Mouse (Mus musculus) hindbrain, embryonic 12.5 days (tissue): Measurements from ENCODE around the gene Tmem206. TPM values are rescaled to one million over a fixed set of nuclear protein-coding genes. Genes with fewer than 3 reads are reported as not detected.

Source experiments
- ATAC-seq: fragments of 200-750 bp; cut with Nextera tagmentation; 2 replicates; pipeline ENCODE4 v1.8.0; 2017; ENCODE audit warnings: moderate TSS enrichment; ENCODE audit not compliant: low FRiP score
- H3K27ac ChIP-seq: fragments of 300-500 bp; sonication (generic); 2 replicates; pipeline ENCODE4 v1.5.1; 2016; ENCODE audit warnings: mild to moderate bottlenecking
- H3K27me3 ChIP-seq: fragments of 300-500 bp; sonication (generic); 2 replicates; pipeline ENCODE4 v1.6.1; 2016; ENCODE audit warnings: mild to moderate bottlenecking
- H3K36me3 ChIP-seq: fragments of 300-500 bp; sonication (generic); 2 replicates; pipeline ENCODE4 v1.6.1; 2016; ENCODE audit warnings: mild to moderate bottlenecking
- H3K4me1 ChIP-seq: fragments of 300-500 bp; sonication (generic); 2 replicates; pipeline ENCODE4 v1.6.1; 2016
- H3K4me2 ChIP-seq: fragments of 300-500 bp; sonication (generic); replicated peaks from 2 replicates; pipeline ENCODE4 v1.6.1; 2016; ENCODE audit warnings: mild to moderate bottlenecking
- H3K4me3 ChIP-seq: fragments of 300-500 bp; sonication (generic); 2 replicates; pipeline ENCODE4 v1.5.1; 2016; ENCODE audit warnings: mild to moderate bottlenecking
- H3K9ac ChIP-seq: fragments of 300-500 bp; sonication (generic); 2 replicates; pipeline ENCODE4 v1.6.1; 2016; ENCODE audit warnings: mild to moderate bottlenecking, moderate library complexity
- H3K9me3 ChIP-seq: fragments of 300-500 bp; sonication (generic); replicated peaks from 2 replicates; pipeline ENCODE4 v1.6.1; 2016; ENCODE audit warnings: mild to moderate bottlenecking
- WGBS: fragments of 180-500 bp; shearing (Covaris S2); methylation state at CpG from one replicate; pipeline ENCODE4 v1.1.7; 2016; 5-methylcytosine and 5-hydroxymethylcytosine counted together
- polyA plus RNA-seq: library from polyadenylated mRNA; unstranded; fragments of >200 nt; fragmentation: Nextera tagmentation; extraction: Ambion mirVana; gene quantifications from 2 replicates; pipeline ENCODE4 v1.2.1, GENCODE M21; 2016

The Tmem206 gene
- polyA plus RNA-seq, 1 experiment from 2014 or later, result 35.1 TPM

- H3K4me1 ChIP-seq, result no peaks in the 10 kb centered on the region
- H3K4me2 ChIP-seq, result no peak overlapping the region
- 95% methylated on average over 4 of the region's 4 CpGs for WGBS
These were observed 42.5 kb downstream of the Tmem206 start for GRCm38 (mm10) chr1:191368193-191368592.

GRCm38 (mm10) chr1:191369140-191369539, 43.4 kb downstream of the Tmem206 start:
- Histone ChIP-seq H3K36me3 (peaks cover 3% of the 10 kb centered on the region; the same call in 1 of the 2 replicates), H3K4me3 (no peak overlapping the region), H3K27me3 (no peaks in the 10 kb centered on the region), H3K4me1 (no peaks in the 10 kb centered on the region), H3K9ac (no peak overlapping the region), H3K27ac (no peak overlapping the region), H3K9me3 (no peaks in the 10 kb centered on the region), H3K4me2 (no peak overlapping the region)
- no peak for ATAC-seq

More at GRCm38 (mm10) chr1:191368193-191368592, 42.5 kb downstream of the Tmem206 start:
- ATAC-seq, result no peak
- H3K4me3 ChIP-seq, result no peak overlapping the region
- H3K27me3 ChIP-seq, result no peaks in the 10 kb centered on the region
- peaks cover 3% of the 10 kb centered on the region; the same call in 1 of the 2 replicates for H3K36me3 ChIP-seq
- H3K9me3 ChIP-seq, result no peaks in the 10 kb centered on the region
- no peak overlapping the region for H3K27ac ChIP-seq
- no peak overlapping the region for H3K9ac ChIP-seq

- no peak overlapping the region for H3K9ac ChIP-seq
- no peak overlapping the region for H3K4me2 ChIP-seq
- H3K4me1 ChIP-seq, result no peaks in the 10 kb centered on the region
- ATAC-seq, result no peak
- H3K4me3 ChIP-seq, result no peak overlapping the region
- no peaks in the 10 kb centered on the region for H3K9me3 ChIP-seq
- H3K27me3 ChIP-seq, result no peaks in the 10 kb centered on the region
- no peaks in the 10 kb centered on the region for H3K36me3 ChIP-seq
- WGBS, result 88% methylated on average over 10 of the region's 10 CpGs
- no peak overlapping the region for H3K27ac ChIP-seq
These were observed 49.4 kb downstream of the Tmem206 start for GRCm38 (mm10) chr1:191374993-191375643.

- Histone ChIP-seq H3K4me1 (no peaks in the 10 kb centered on the region), H3K27me3 (no peaks in the 10 kb centered on the region), H3K9ac (no peak overlapping the region), H3K4me2 (no peak overlapping the region), H3K27ac (no peak overlapping the region), H3K4me3 (no peak overlapping the region), H3K36me3 (no peaks in the 10 kb centered on the region), H3K9me3 (no peaks in the 10 kb centered on the region)
- WGBS, result 94% methylated on average over 5 of the region's 5 CpGs
- no peak for ATAC-seq
These were observed 49.9 kb downstream of the Tmem206 start for GRCm38 (mm10) chr1:191375644-191375998.

GRCm38 (mm10) chr1:191378080-191378479, 52.4 kb downstream of the Tmem206 start:
- Histone ChIP-seq H3K4me2 (no peak overlapping the region), H3K4me3 (no peak overlapping the region), H3K9me3 (no peaks in the 10 kb centered on the region), H3K27me3 (no peaks in the 10 kb centered on the region), H3K36me3 (no peaks in the 10 kb centered on the region), H3K9ac (no peak overlapping the region), H3K4me1 (no peaks in the 10 kb centered on the region; the same call in 1 of the 2 replicates), H3K27ac (no peak overlapping the region)
- WGBS, result 91% methylated on average over 2 of the region's 2 CpGs
- ATAC-seq, result no peak

- 84% methylated on average over 3 of the region's 3 CpGs for WGBS
- ATAC-seq, result no peak
- H3K4me1 ChIP-seq, result no peaks in the 10 kb centered on the region; the same call in 1 of the 2 replicates
- H3K27ac ChIP-seq, result no peak overlapping the region
- H3K4me2 ChIP-seq, result no peak overlapping the region
- no peaks in the 10 kb centered on the region for H3K27me3 ChIP-seq
- no peak overlapping the region for H3K9ac ChIP-seq
- no peaks in the 10 kb centered on the region for H3K36me3 ChIP-seq
- H3K4me3 ChIP-seq, result no peak overlapping the region
- H3K9me3 ChIP-seq, result no peaks in the 10 kb centered on the region
These were observed 55.1 kb downstream of the Tmem206 start for GRCm38 (mm10) chr1:191380843-191381242.

GRCm38 (mm10) chr1:191381955-191382736, 56.4 kb downstream of the Tmem206 start:
- no peaks in the 10 kb centered on the region for H3K9me3 ChIP-seq
- no peaks in the 10 kb centered on the region for H3K27me3 ChIP-seq
- H3K4me1 ChIP-seq, result no peaks in the 10 kb centered on the region; the same call in 1 of the 2 replicates
- H3K27ac ChIP-seq, result no peak overlapping the region
- ATAC-seq, result no peak
- 89% methylated on average over 11 of the region's 11 CpGs for WGBS
- H3K4me3 ChIP-seq, result no peak overlapping the region
- H3K9ac ChIP-seq, result no peak overlapping the region
- H3K4me2 ChIP-seq, result no peak overlapping the region
- no peaks in the 10 kb centered on the region for H3K36me3 ChIP-seq

GRCm38 (mm10) chr1:191384786-191385430, 59.2 kb downstream of the Tmem206 start:
- Histone ChIP-seq H3K4me2 (no peak overlapping the region), H3K27me3 (no peaks in the 10 kb centered on the region), H3K27ac (no peak overlapping the region), H3K4me3 (no peak overlapping the region), H3K36me3 (no peaks in the 10 kb centered on the region), H3K4me1 (no peaks in the 10 kb centered on the region; the same call in 1 of the 2 replicates), H3K9ac (no peak overlapping the region), H3K9me3 (no peaks in the 10 kb centered on the region)
- no peak for ATAC-seq
- whole genome bisulfite sequencing, result 96% methylated on average over 10 of the region's 10 CpGs

- H3K4me1 ChIP-seq, result no peaks in the 10 kb centered on the region
- ATAC-seq, result no peak
- H3K9me3 ChIP-seq, result no peaks in the 10 kb centered on the region
- no peak overlapping the region for H3K27ac ChIP-seq
- no peak overlapping the region for H3K4me2 ChIP-seq
- H3K4me3 ChIP-seq, result no peak overlapping the region
- 0 out of 2 replicates have a peak, but pooled peaks cover 4% of the 10 kb centered on the region for H3K27me3 ChIP-seq
- 20% methylated on average over 3 of the region's 3 CpGs for WGBS
- no peaks in the 10 kb centered on the region for H3K36me3 ChIP-seq
- H3K9ac ChIP-seq, result no peak overlapping the region
These were observed 65.6 kb downstream of the Tmem206 start for GRCm38 (mm10) chr1:191391311-191391710.

GRCm38 (mm10) chr1:191393536-191393935, 67.8 kb downstream of the Tmem206 start:
- H3K27ac ChIP-seq, result no peak overlapping the region
- 0 out of 2 replicates have a peak, but pooled peaks cover 3% of the 10 kb centered on the region for H3K4me1 ChIP-seq
- 0 out of 2 replicates have a peak, but pooled peaks cover 4% of the 10 kb centered on the region for H3K27me3 ChIP-seq
- no peak overlapping the region for H3K4me3 ChIP-seq
- H3K9ac ChIP-seq, result no peak overlapping the region
- ATAC-seq, result no peak
- WGBS, result 83% methylated on average over 3 of the region's 3 CpGs
- no peaks in the 10 kb centered on the region for H3K36me3 ChIP-seq
- H3K9me3 ChIP-seq, result no peaks in the 10 kb centered on the region
- no peak overlapping the region for H3K4me2 ChIP-seq

GRCm38 (mm10) chr1:191394126-191394525, 68.4 kb downstream of the Tmem206 start:
- 72% methylated on average over 2 of the region's 2 CpGs for WGBS
- Histone ChIP-seq H3K4me2 (no peak overlapping the region), H3K9me3 (no peaks in the 10 kb centered on the region), H3K27me3 (0 out of 2 replicates have a peak, but pooled peaks cover 4% of the 10 kb centered on the region), H3K36me3 (no peaks in the 10 kb centered on the region), H3K4me1 (0 out of 2 replicates have a peak, but pooled peaks cover 3% of the 10 kb centered on the region), H3K9ac (no peak overlapping the region), H3K4me3 (no peak overlapping the region), H3K27ac (no peak overlapping the region)
- no peak for ATAC-seq

- H3K4me1 ChIP-seq, result 0 out of 2 replicates have a peak, but pooled peaks cover 3% of the 10 kb centered on the region
- H3K27me3 ChIP-seq, result 0 out of 2 replicates have a peak, but pooled peaks cover 4% of the 10 kb centered on the region
- no peak overlapping the region for H3K9ac ChIP-seq
- peak overlapping the region; percentile 79 for H3K4me3 ChIP-seq
- no peaks in the 10 kb centered on the region for H3K36me3 ChIP-seq
- H3K9me3 ChIP-seq, result no peaks in the 10 kb centered on the region
- no peak for ATAC-seq
- peak overlapping the region; percentile 71 for H3K4me2 ChIP-seq
- no peak overlapping the region for H3K27ac ChIP-seq
- 38% methylated on average over 1 of the region's 1 CpGs for WGBS
These were observed 69.5 kb downstream of the Tmem206 start for GRCm38 (mm10) chr1:191395200-191395599.
